Mouse (Mus musculus) macrophage (primary cell): ENCODE results near the gene Fam205a4. TPM values are rescaled to one million over a fixed set of nuclear protein-coding genes. Genes with fewer than 3 reads are reported as not detected.
"Not testable (repeated sequence)": the region's sequence is repeated elsewhere in the genome, so short reads cannot be mapped to it uniquely, and the experiment has no call there.

Experiments
- H3K27ac ChIP-seq: fragments of 350-480 bp; formaldehyde crosslinking; 2 replicates; pipeline ENCODE4 v1.9.0; 2021
- H3K36me3 ChIP-seq: fragments of 350-480 bp; formaldehyde crosslinking; 2 replicates; pipeline ENCODE4 v1.9.0; 2021; ENCODE audit errors: inconsistent target
- H3K4me3 ChIP-seq: fragments of 350-480 bp; formaldehyde crosslinking; 2 replicates; pipeline ENCODE4 v1.9.0; 2021; ENCODE audit errors: inconsistent target
- H3K79me2 ChIP-seq: fragments of 350-480 bp; formaldehyde crosslinking; 2 replicates; pipeline ENCODE4 v1.9.0; 2021; ENCODE audit errors: inconsistent target
- WGBS: methylation state at CpG from one replicate; pipeline ENCODE4 v1.1.7; 2026; ENCODE audit warnings: inconsistent platforms; ENCODE audit not compliant: missing documents; 5-methylcytosine and 5-hydroxymethylcytosine counted together
- polyA plus RNA-seq: library from polyadenylated mRNA; stranded (reverse); fragments of 250-400 nt; gene quantifications from 3 replicates; pipeline ENCODE4 v1.2.4, GENCODE M21; 2018; ENCODE audit warnings: inconsistent platforms
- total RNA-seq, 78 experiments: library from RNA; depleted of rRNA; stranded (reverse); fragments of 250-400 nt; gene quantifications; 1 replicate in 9 of 78; 2 replicates in 24 of 78; 3 replicates in 43 of 78; 4 replicates in 2 of 78; pipeline ENCODE4 v1.2.4; 2018; ENCODE audit warnings: inconsistent platforms in 56 of 78

Gene Fam205a4
- total RNA-seq (2018; cell fraction: chromatin; rRNA removed): not detected
- total RNA-seq (2018; cell fraction: cytosol; rRNA removed): not detected
- not detected for total RNA-seq (2018; cell fraction: nucleus; rRNA removed)
- not detected in 3 replicates for polyA plus RNA-seq

GRCm38 (mm10) chr4:41965758-41966157 lies at the start of gene Fam205a4:
TSS of gene Fam205a4 (plus strand) at chr4:41966058.
- not testable (repeated sequence) for H3K27ac ChIP-seq, H3K36me3 ChIP-seq, H3K79me2 ChIP-seq, H3K4me3 ChIP-seq
- WGBS: no CpG with 5 or more reads among the region's 1 CpGs

- H3K4me3 ChIP-seq: not testable (repeated sequence)
These were observed 24.6 kb upstream of the Fam205a4 start, which contains the start of gene Gm20878 for GRCm38 (mm10) chr4:41941272-41941671. TSS of gene Gm20878 (plus strand) at chr4:41941572.

More at GRCm38 (mm10) chr4:41941272-41941671, 24.6 kb upstream of the Fam205a4 start, which contains the start of gene Gm20878:
- H3K27ac ChIP-seq, H3K36me3 ChIP-seq, H3K79me2 ChIP-seq: not testable (repeated sequence)
- no CpG with 5 or more reads among the region's 8 CpGs for WGBS

Other genes with a start within 250 kb of the Fam205a4 start
- 34.4 to 93.4 TPM (median 69.6 TPM) in 3 replicates for gene Dctn3, start 242.9 kb upstream of the Fam205a4 start, polyA plus RNA-seq
- gene Arid3c, start 234.9 kb upstream of the Fam205a4 start, polyA plus RNA-seq: not detected in 3 replicates
- 18.2 to 19.2 TPM (median 18.2 TPM) in 3 replicates for gene Galt, start 210.8 kb upstream of the Fam205a4 start, polyA plus RNA-seq
- gene Sigmar1, start 209.9 kb upstream of the Fam205a4 start, polyA plus RNA-seq: 37.5 to 72.4 TPM (median 70.3 TPM) in 3 replicates
- gene Ccl27a, start 191.8 kb upstream of the Fam205a4 start, polyA plus RNA-seq: 1.1 to 3.3 TPM in 2 of 3 replicates, not detected in the other
- gene Gm21541, start 62.4 kb upstream of the Fam205a4 start, polyA plus RNA-seq: not detected in 3 replicates
- gene Gm20878, start 24.5 kb upstream of the Fam205a4 start, polyA plus RNA-seq: not detected in 3 replicates
- gene Gm21093, start 68.7 kb downstream of the Fam205a4 start, polyA plus RNA-seq: not detected in 3 replicates
- not detected in 3 replicates for gene Gm3893, start 125.1 kb downstream of the Fam205a4 start, polyA plus RNA-seq
- gene Gm13304, start 148.8 kb downstream of the Fam205a4 start, polyA plus RNA-seq: not detected in 3 replicates
- not detected in 3 replicates for gene Gm13306, start 187.4 kb downstream of the Fam205a4 start, polyA plus RNA-seq
- gene Gm13305, start 202.5 kb downstream of the Fam205a4 start, polyA plus RNA-seq: not detected in 3 replicates